Mouse (Mus musculus) cerebellum, adult 11 months (tissue): ENCODE measurements around the gene Cpxm2.

Source experiments
- DNase-seq: peaks from one replicate; pipeline ENCODE4 v3.0.0; 2022

Cpxm2 gene

GRCm38 (mm10) chr7:132015193-132015592 lies 139.3 kb downstream of the Cpxm2 start:
- DNase-seq: no peak

GRCm38 (mm10) chr7:132013970-132014369 lies 140.6 kb downstream of the Cpxm2 start:
- DNase-seq: no peak

- no peak for DNase-seq
Observed at GRCm38 (mm10) chr7:132012969-132013679, 141.4 kb downstream of the Cpxm2 start.

- DNase-seq: no peak
Observed at GRCm38 (mm10) chr7:132009002-132009401, 145.5 kb downstream of the Cpxm2 start.

- DNase-seq: no peak
Observed at GRCm38 (mm10) chr7:132005996-132006696, 148.4 kb downstream of the Cpxm2 start.

GRCm38 (mm10) chr7:131992873-131993272 lies 161.7 kb downstream of the Cpxm2 start:
- no peak for DNase-seq

- DNase-seq: no peak
Observed at GRCm38 (mm10) chr7:131992226-131992625, 162.3 kb downstream of the Cpxm2 start.

- no peak for DNase-seq
Observed at GRCm38 (mm10) chr7:131989056-131989455, 165.5 kb downstream of the Cpxm2 start.
